Mouse (Mus musculus): Measurements from ENCODE around the gene Acox1. TPM values are rescaled to one million over a fixed set of nuclear protein-coding genes. Genes with fewer than 3 reads are reported as not detected.

Acox1 gene
- total and polyA plus RNA-seq, 2 experiments from 2014 or later, result 46.7 to 64.9 TPM

GRCm38 (mm10) chr11:116222740-116223059 lies 23.9 kb upstream of the Acox1 start:
- H3K27ac ChIP-seq (ENCODE audit: low read depth), result no peak overlapping the region
- H3K4me3 ChIP-seq (ENCODE audit: low read depth, low read length), result peak overlapping the region; percentile 47
- 12% methylated on average over 23 of the region's 23 CpGs for WGBS
- peak overlapping the region; percentile 67 for H3K4me2 ChIP-seq (ENCODE audit: low read depth, low read length)
- no peaks in the 10 kb centered on the region for H3K36me3 ChIP-seq (replicated peaks; ENCODE audit: control insufficient read depth, insufficient read depth, low read length)
- peaks cover 43% of the 10 kb centered on the region for H3K27me3 ChIP-seq (ENCODE audit: control insufficient read depth, insufficient read depth, low read length)
- DNase-seq (ENCODE audit: low spot score) (no peak), ATAC-seq (ENCODE audit: insufficient read depth, low read depth) (no peak)
- peaks cover 23% of the 10 kb centered on the region for H3K4me1 ChIP-seq (ENCODE audit: control insufficient read depth, insufficient read depth)
- 0 out of 2 replicates have a peak, but pooled peaks cover 4% of the 10 kb centered on the region for H3K9me3 ChIP-seq (replicated peaks; ENCODE audit: control insufficient read depth, low read length)
- TF ChIP-seq CTCF (IDR thresholded peaks at IDR 0.05; ENCODE audit: low read depth), result no peak
- TF ChIP-seq EP300 (IDR thresholded peaks at IDR 0.05; ENCODE audit: low read depth), result no peak
- peak overlapping the region; percentile 37; the same call in 1 of the 2 replicates for H3K9ac ChIP-seq (replicated peaks; ENCODE audit: low read depth, low read length)

- DNase-seq (ENCODE audit: low spot score), result no peak
- H3K27ac ChIP-seq (ENCODE audit: low read depth), result no peak overlapping the region
These were observed 23.3 kb upstream of the Acox1 start for GRCm38 (mm10) chr11:116221931-116222739.

DNA sequence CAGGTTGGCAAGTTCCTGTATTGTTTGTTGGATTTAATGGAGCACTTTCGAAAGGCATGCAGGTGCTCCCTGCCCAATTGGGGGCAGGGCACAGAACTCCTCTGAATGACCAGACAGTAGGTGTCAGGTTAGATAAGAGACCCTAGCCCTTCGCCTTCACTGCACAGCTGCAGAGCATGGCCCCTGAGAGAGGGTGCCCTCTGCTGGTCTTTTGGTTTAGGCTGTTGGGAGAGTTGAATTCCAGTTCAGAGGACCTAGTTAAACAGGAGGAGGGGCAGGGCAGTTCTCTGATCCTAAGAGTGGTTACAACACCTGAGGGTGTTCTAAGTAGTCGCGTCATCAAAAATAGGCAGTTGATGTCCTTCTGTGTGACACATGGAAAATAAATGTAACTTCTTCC lies 21.0 kb upstream of the Acox1 start:
- H3K4me3 ChIP-seq (ENCODE audit: low read depth, low read length), result no peak overlapping the region
- TF ChIP-seq CTCF (IDR thresholded peaks at IDR 0.05; ENCODE audit: low read depth), result peak; percentile 74
- TF ChIP-seq EP300 (IDR thresholded peaks at IDR 0.05; ENCODE audit: low read depth), result no peak
- 20% methylated on average over 4 of the region's 4 CpGs for WGBS
- H3K9ac ChIP-seq (replicated peaks; ENCODE audit: low read depth, low read length), result no peak overlapping the region
- H3K27me3 ChIP-seq (ENCODE audit: control insufficient read depth, insufficient read depth, low read length), result peaks cover 39% of the 10 kb centered on the region
- peak; percentile 72 for DNase-seq (ENCODE audit: low spot score)
- 0 out of 2 replicates have a peak, but pooled peaks have one; percentile 10 for ATAC-seq (ENCODE audit: insufficient read depth, low read depth)
- H3K36me3 ChIP-seq (replicated peaks; ENCODE audit: control insufficient read depth, insufficient read depth, low read length), result no peaks in the 10 kb centered on the region
- no peak overlapping the region for H3K4me2 ChIP-seq (ENCODE audit: low read depth, low read length)
- peaks cover 23% of the 10 kb centered on the region for H3K4me1 ChIP-seq (ENCODE audit: control insufficient read depth, insufficient read depth)
- H3K27ac ChIP-seq (ENCODE audit: low read depth), result no peak overlapping the region
- 0 out of 2 replicates have a peak, but pooled peaks cover 4% of the 10 kb centered on the region for H3K9me3 ChIP-seq (replicated peaks; ENCODE audit: control insufficient read depth, low read length)

More at GRCm38 (mm10) chr11:116221931-116222739, 23.3 kb upstream of the Acox1 start:
- 0 out of 2 replicates have a peak, but pooled peaks cover 4% of the 10 kb centered on the region for H3K9me3 ChIP-seq (replicated peaks; ENCODE audit: control insufficient read depth, low read length)
- no peak for TF ChIP-seq EP300 (IDR thresholded peaks at IDR 0.05; ENCODE audit: low read depth)
- no peak for TF ChIP-seq CTCF (IDR thresholded peaks at IDR 0.05; ENCODE audit: low read depth)
- ATAC-seq (ENCODE audit: insufficient read depth, low read depth), result no peak
- H3K9ac ChIP-seq (replicated peaks; ENCODE audit: low read depth, low read length), result peak overlapping the region; percentile 37; the same call in 1 of the 2 replicates
- H3K4me1 ChIP-seq (ENCODE audit: control insufficient read depth, insufficient read depth), result peaks cover 23% of the 10 kb centered on the region
- no peaks in the 10 kb centered on the region for H3K36me3 ChIP-seq (replicated peaks; ENCODE audit: control insufficient read depth, insufficient read depth, low read length)
- peak overlapping the region; percentile 47 for H3K4me3 ChIP-seq (ENCODE audit: low read depth, low read length)
- H3K4me2 ChIP-seq (ENCODE audit: low read depth, low read length), result peak overlapping the region; percentile 67
- H3K27me3 ChIP-seq (ENCODE audit: control insufficient read depth, insufficient read depth, low read length), result peaks cover 43% of the 10 kb centered on the region
- WGBS, result 9% methylated on average over 53 of the region's 53 CpGs

DNA sequence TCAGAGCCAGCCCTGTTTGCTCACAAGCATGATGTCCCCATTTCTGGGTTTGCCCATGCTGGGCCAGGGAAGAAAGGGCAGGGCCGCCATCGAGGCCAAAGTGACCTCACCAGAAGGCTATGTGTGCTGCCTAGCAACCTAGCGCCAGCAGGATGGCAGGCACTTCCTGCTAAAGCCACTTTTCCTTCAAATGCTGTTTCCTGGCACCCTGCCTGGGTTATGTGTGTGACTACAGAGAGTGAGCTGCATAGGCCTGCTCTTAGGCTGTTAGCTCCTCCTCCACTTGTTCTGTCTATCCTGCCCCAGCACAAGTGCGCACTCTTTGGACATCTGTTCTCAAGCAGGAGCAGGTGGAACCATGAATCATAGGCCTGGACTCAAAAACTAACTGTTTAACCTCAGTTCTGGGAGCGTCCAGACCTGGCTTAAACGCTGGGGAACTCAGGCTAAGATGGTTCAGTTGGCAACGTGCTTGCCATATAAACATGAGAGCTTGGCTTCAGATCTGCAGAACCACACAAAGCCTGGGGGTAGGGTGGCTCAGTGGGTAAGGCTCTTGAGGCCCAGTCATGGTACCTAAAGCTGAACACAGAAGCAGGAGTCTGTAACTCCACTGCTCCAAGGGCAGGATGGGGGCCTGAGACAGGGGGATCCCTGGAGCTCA lies 20.0 kb upstream of the Acox1 start:
- H3K4me1 ChIP-seq (ENCODE audit: control insufficient read depth, insufficient read depth), result peaks cover 23% of the 10 kb centered on the region
- H3K27me3 ChIP-seq (ENCODE audit: control insufficient read depth, insufficient read depth, low read length), result peaks cover 33% of the 10 kb centered on the region
- 0 out of 2 replicates have a peak, but pooled peaks cover 4% of the 10 kb centered on the region for H3K9me3 ChIP-seq (replicated peaks; ENCODE audit: control insufficient read depth, low read length)
- no peak overlapping the region for H3K4me2 ChIP-seq (ENCODE audit: low read depth, low read length)
- no peaks in the 10 kb centered on the region for H3K36me3 ChIP-seq (replicated peaks; ENCODE audit: control insufficient read depth, insufficient read depth, low read length)
- no peak overlapping the region for H3K9ac ChIP-seq (replicated peaks; ENCODE audit: low read depth, low read length)
- 27% methylated on average over 7 of the region's 7 CpGs for WGBS
- no peak for TF ChIP-seq CTCF (IDR thresholded peaks at IDR 0.05; ENCODE audit: low read depth)
- TF ChIP-seq EP300 (IDR thresholded peaks at IDR 0.05; ENCODE audit: low read depth), result no peak
- H3K4me3 ChIP-seq (ENCODE audit: low read depth, low read length), result no peak overlapping the region
- peak; percentile 90 for ATAC-seq (ENCODE audit: insufficient read depth, low read depth)
- peak; percentile 96 for DNase-seq (ENCODE audit: low spot score)
- H3K27ac ChIP-seq (ENCODE audit: low read depth), result peak overlapping the region; percentile 76

- Histone ChIP-seq H3K4me3 (ENCODE audit: low read depth, low read length) (no peak overlapping the region), H3K27ac (ENCODE audit: low read depth) (peak overlapping the region; percentile 76), H3K9me3 (replicated peaks; ENCODE audit: control insufficient read depth, low read length) (0 out of 2 replicates have a peak, but pooled peaks cover 4% of the 10 kb centered on the region), H3K36me3 (replicated peaks; ENCODE audit: control insufficient read depth, insufficient read depth, low read length) (no peaks in the 10 kb centered on the region), H3K4me1 (ENCODE audit: control insufficient read depth, insufficient read depth) (peaks cover 23% of the 10 kb centered on the region), H3K9ac (replicated peaks; ENCODE audit: low read depth, low read length) (no peak overlapping the region), H3K4me2 (ENCODE audit: low read depth, low read length) (no peak overlapping the region), H3K27me3 (ENCODE audit: control insufficient read depth, insufficient read depth, low read length) (peaks cover 27% of the 10 kb centered on the region)
- TF ChIP-seq EP300 (IDR thresholded peaks at IDR 0.05; ENCODE audit: low read depth) (0 out of 2 replicates have a peak, but pooled peaks have one; percentile 46), CTCF (IDR thresholded peaks at IDR 0.05; ENCODE audit: low read depth) (no peak)
- peak; percentile 56 for DNase-seq (ENCODE audit: low spot score)
- peak; percentile 17; the same call in 1 of the 2 replicates for ATAC-seq (ENCODE audit: insufficient read depth, low read depth)
- 25% methylated on average over 2 of the region's 2 CpGs for WGBS
These were observed 19.4 kb upstream of the Acox1 start for GRCm38 (mm10) chr11:116218263-116218662.
